Mouse (Mus musculus) embryonic facial prominence, embryonic 10.5 days (tissue): ENCODE measurements at regions not wholly inside any gene's neighbourhood (a gene's known extent, or its start where the extent isn't known, plus 50 kb on each side); places are given as distances from the start of the nearest gene placed in this dataset.

ENCODE experiments used
- DNase-seq: peaks from one replicate; pipeline ENCODE4 v3.0.0-alpha.2; 2017; ENCODE audit warnings: low spot score
- H3K27ac ChIP-seq: fragments of 300-500 bp; sonication (generic); replicated peaks from 2 replicates; pipeline ENCODE4 v1.5.1; 2016; ENCODE audit warnings: mild to moderate bottlenecking
- H3K27me3 ChIP-seq: fragments of 300-500 bp; sonication (generic); replicated peaks from 2 replicates; pipeline ENCODE4 v1.6.1; 2016; ENCODE audit warnings: low read depth, mild to moderate bottlenecking; ENCODE audit not compliant: poor library complexity, severe bottlenecking
- H3K36me3 ChIP-seq: fragments of 300-500 bp; sonication (generic); replicated peaks from 2 replicates; pipeline ENCODE4 v1.6.1; 2016; ENCODE audit warnings: mild to moderate bottlenecking, moderate library complexity
- H3K4me1 ChIP-seq: fragments of 300-500 bp; sonication (generic); 2 replicates; pipeline ENCODE4 v1.6.1; 2016
- H3K4me3 ChIP-seq: fragments of 300-500 bp; sonication (generic); 2 replicates; pipeline ENCODE4 v1.5.1; 2016; ENCODE audit warnings: mild to moderate bottlenecking, moderate library complexity
- H3K9me3 ChIP-seq: fragments of 300-500 bp; sonication (generic); 2 replicates; pipeline ENCODE4 v1.6.1; 2016; ENCODE audit warnings: mild to moderate bottlenecking
- WGBS: fragments of 180-500 bp; shearing (Covaris S2); methylation state at CpG from one replicate; pipeline ENCODE4 v1.1.7; 2016; 5-methylcytosine and 5-hydroxymethylcytosine counted together

DNA sequence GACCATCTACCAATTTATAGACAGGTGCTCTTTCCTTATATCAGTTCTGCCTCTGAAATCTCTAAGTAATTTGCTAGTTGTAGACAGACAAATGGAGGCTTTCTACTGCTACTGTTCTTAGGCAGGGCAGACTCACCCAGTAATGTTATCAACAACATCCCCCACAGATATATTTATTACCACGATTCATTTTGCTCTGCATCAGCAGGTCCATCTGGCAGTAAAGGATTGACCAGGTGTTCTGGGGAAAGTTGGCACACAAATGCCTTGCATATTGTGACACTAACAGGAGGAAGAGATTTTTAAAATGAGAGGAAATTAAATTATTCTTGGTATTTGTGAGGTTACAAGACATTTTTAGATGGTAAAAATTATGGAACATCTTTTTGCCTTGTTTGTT, 627.3 kb upstream of the Tmprss15 start:
- no peaks in the 10 kb centered on the region for H3K36me3 ChIP-seq
- no peak overlapping the region for H3K27ac ChIP-seq
- H3K9me3 ChIP-seq, result no peaks in the 10 kb centered on the region
- H3K4me1 ChIP-seq, result no peaks in the 10 kb centered on the region
- H3K27me3 ChIP-seq, result no peaks in the 10 kb centered on the region
- H3K4me3 ChIP-seq, result no peak overlapping the region
- DNase-seq, result no peak
- 93% methylated on average over 1 of the region's 1 CpGs for WGBS

DNA sequence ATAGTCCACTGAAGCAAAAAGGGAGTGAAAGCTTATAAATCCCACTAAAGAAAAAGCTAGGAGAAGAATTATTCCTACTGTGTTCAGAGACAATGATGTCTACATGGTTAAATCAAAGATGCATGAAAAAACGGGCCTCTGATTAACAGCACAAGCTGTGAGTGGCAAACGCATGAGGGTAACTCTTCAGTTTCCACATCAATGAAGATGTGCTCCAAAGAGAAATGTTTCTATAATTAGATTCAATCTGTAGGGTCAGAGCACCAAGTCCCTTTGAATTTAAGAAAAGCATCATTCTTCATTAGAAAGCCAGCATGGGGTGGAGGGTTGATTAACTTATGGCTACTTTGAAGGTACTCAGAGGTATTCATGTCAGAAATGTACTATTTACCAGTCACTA, 601.5 kb upstream of the Tmprss15 start:
- Histone ChIP-seq H3K36me3 (no peaks in the 10 kb centered on the region), H3K9me3 (no peaks in the 10 kb centered on the region), H3K4me3 (no peak overlapping the region), H3K4me1 (no peaks in the 10 kb centered on the region), H3K27ac (no peak overlapping the region), H3K27me3 (no peaks in the 10 kb centered on the region)
- 49% methylated on average over 2 of the region's 2 CpGs for WGBS
- no peak for DNase-seq

DNA sequence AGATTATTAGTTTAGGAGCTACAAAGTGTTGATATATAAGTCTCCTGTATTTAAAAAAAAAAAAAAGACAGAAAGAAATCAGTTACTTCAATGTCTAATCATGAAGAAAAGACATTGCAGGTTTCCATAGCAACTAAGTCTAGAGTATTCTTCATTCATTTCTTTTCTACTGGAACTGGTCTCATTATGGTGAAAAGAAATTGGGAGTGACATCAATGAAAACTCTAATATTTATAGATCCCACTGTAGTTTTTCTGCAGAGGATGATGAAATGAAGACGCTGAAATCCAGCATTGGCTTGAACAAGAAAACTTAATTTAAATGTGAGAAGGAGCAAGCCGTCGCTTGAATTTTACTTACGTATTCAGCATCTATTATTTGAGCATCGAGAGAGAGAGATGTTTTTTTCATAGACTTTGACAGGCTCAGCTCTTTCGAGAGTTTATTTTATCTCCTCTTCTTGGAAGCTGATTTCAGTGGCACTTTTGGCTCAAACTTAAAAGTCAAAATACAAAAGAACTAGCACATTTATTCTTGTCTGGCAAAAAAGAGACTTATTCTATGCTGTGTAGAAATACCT, 560.4 kb upstream of the Tmprss15 start:
- no peak for DNase-seq
- Histone ChIP-seq H3K9me3 (no peaks in the 10 kb centered on the region), H3K36me3 (no peaks in the 10 kb centered on the region), H3K27ac (no peak overlapping the region), H3K27me3 (no peaks in the 10 kb centered on the region), H3K4me1 (no peaks in the 10 kb centered on the region), H3K4me3 (no peak overlapping the region)
- WGBS, result 87% methylated on average over 6 of the region's 6 CpGs

DNA sequence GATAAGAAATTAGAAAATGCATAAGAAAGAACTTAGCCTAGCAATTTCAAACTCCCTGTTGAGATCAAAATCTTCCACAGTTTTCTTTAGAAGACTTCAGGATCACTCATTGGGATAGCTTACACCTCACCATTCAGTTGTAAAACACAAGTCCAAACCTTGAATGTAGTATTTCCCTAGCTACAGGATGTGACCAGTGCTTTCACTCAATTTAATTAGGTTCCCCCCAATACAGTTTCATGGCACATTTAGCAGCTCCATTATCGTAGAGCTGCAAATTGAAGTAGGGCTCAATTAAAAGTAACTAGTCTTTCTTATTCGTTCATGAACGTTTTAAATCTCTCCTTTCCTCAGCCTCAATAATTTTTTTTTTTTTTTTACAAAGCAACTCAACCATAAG, 550.0 kb upstream of the Tmprss15 start:
- Histone ChIP-seq H3K27ac (no peak overlapping the region), H3K27me3 (no peaks in the 10 kb centered on the region), H3K9me3 (no peaks in the 10 kb centered on the region), H3K4me1 (no peaks in the 10 kb centered on the region), H3K36me3 (no peaks in the 10 kb centered on the region), H3K4me3 (no peak overlapping the region)
- WGBS, result 79% methylated on average over 3 of the region's 3 CpGs
- DNase-seq, result no peak

- Histone ChIP-seq H3K27ac (no peak overlapping the region), H3K27me3 (no peaks in the 10 kb centered on the region), H3K36me3 (no peaks in the 10 kb centered on the region), H3K9me3 (no peaks in the 10 kb centered on the region), H3K4me3 (no peak overlapping the region), H3K4me1 (no peaks in the 10 kb centered on the region)
- DNase-seq, result no peak
- WGBS, result 88% methylated on average over 1 of the region's 1 CpGs
Measured at GRCm38 (mm10) chr16:79627139-79627538, 536.2 kb upstream of the Tmprss15 start.

- H3K36me3 ChIP-seq, result no peaks in the 10 kb centered on the region
- H3K9me3 ChIP-seq, result no peaks in the 10 kb centered on the region
- WGBS, result 90% methylated on average over 5 of the region's 5 CpGs
- no peak overlapping the region for H3K27ac ChIP-seq
- H3K4me3 ChIP-seq, result no peak overlapping the region
- DNase-seq, result no peak
- no peaks in the 10 kb centered on the region for H3K4me1 ChIP-seq
- H3K27me3 ChIP-seq, result no peaks in the 10 kb centered on the region
Measured at GRCm38 (mm10) chr16:79611002-79611401, 520.1 kb upstream of the Tmprss15 start.

DNA sequence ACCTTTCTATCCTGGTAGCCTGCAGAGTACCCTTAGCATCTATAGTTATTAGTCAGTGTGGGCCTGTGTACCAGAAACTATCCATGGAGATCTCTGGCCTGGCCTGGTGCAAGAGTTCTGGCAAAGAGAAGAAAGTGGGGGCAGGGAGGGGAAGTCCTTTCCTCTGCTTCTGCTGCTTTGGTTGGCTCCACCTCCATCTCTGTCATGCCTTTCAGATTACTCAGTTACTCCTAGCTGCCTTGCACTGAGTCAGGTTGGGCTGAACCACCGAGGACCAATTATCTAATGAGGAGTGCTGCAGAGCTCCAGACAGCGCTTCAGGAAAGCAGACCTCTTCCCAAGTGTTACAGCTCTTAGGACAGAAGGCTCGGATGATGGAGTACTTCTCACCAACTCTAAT, 500.0 kb upstream of the Tmprss15 start:
- Histone ChIP-seq H3K4me3 (no peak overlapping the region), H3K27me3 (no peaks in the 10 kb centered on the region), H3K36me3 (no peaks in the 10 kb centered on the region), H3K27ac (no peak overlapping the region), H3K9me3 (no peaks in the 10 kb centered on the region), H3K4me1 (no peaks in the 10 kb centered on the region)
- no peak for DNase-seq
- 68% methylated on average over 3 of the region's 3 CpGs for WGBS

DNA sequence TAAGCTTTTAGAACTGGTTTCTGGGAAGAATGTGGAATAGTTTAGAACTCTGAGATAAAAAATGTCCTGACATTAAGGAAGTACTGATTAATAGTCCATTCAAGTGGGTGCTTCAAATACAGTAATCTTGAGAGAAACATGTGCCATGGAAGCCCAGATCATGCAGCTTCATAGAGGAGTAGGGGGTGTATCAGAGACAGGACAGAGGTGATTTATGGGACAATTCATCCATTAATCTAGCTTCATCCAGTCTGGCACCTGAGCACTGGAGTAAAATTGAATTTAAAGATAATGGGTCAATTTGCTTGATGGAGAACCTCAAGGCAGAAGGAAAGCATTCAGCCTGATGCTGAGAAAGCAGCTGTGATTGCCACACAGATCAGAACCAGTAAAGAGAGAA, 494.8 kb upstream of the Tmprss15 start:
- no peak for DNase-seq
- Histone ChIP-seq H3K4me1 (no peaks in the 10 kb centered on the region), H3K27ac (no peak overlapping the region), H3K36me3 (no peaks in the 10 kb centered on the region), H3K4me3 (no peak overlapping the region), H3K27me3 (no peaks in the 10 kb centered on the region), H3K9me3 (no peaks in the 10 kb centered on the region)

GRCm38 (mm10) chr16:79570867-79571266, 480.0 kb upstream of the Tmprss15 start:
- no peak for DNase-seq
- no peaks in the 10 kb centered on the region for H3K27me3 ChIP-seq
- no peak overlapping the region for H3K4me3 ChIP-seq
- 83% methylated on average over 2 of the region's 2 CpGs for WGBS
- H3K36me3 ChIP-seq, result no peaks in the 10 kb centered on the region
- no peaks in the 10 kb centered on the region for H3K9me3 ChIP-seq
- no peaks in the 10 kb centered on the region for H3K4me1 ChIP-seq
- no peak overlapping the region for H3K27ac ChIP-seq

DNA sequence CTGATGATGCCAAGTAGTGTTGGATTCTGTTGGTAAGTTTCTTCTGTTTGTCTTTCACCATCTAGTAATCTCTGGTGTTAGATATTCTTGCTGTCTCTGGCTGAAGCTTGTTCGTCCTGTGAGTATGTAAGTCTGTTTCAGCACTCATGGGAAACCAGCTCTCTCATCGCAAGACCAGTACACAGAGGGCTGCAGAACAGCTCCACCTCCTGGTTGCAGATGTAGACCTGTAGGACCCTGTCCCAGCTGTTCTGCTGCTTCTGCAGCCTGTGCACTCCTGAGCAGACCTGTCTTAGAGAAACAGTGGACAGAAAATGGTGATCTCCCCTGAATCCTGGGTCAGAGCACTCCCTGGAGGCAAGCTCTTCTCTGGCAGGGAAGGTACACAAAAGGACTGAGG, 443.5 kb upstream of the Tmprss15 start:
- Histone ChIP-seq H3K4me3 (no peak overlapping the region), H3K27ac (no peak overlapping the region), H3K27me3 (no peaks in the 10 kb centered on the region), H3K36me3 (no peaks in the 10 kb centered on the region), H3K4me1 (no peaks in the 10 kb centered on the region), H3K9me3 (no peaks in the 10 kb centered on the region)
- 77% methylated on average over 2 of the region's 2 CpGs for WGBS
- DNase-seq, result no peak

DNA sequence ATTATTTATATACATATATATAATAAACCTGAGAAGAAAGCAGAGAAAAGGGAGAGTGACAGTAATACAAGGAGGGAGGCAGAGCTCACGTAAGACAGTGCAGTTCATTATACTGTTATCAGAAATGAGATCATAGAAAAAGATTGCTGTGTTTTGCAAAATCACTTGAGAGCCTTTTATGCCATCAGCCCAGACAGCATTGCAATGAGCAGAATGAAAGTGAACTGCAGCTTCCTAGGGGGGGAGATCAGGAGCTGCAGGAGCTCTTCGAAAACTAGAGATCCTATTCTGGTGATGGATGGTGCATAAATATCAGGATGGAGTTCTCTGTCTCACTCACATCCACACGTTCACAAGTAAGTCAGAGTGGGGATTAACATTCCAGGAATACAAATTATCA, 401.6 kb upstream of the Tmprss15 start:
- Histone ChIP-seq H3K36me3 (no peaks in the 10 kb centered on the region), H3K9me3 (no peaks in the 10 kb centered on the region), H3K4me1 (no peaks in the 10 kb centered on the region), H3K27ac (no peak overlapping the region), H3K4me3 (no peak overlapping the region), H3K27me3 (no peaks in the 10 kb centered on the region)
- 78% methylated on average over 3 of the region's 3 CpGs for WGBS
- no peak for DNase-seq

DNA sequence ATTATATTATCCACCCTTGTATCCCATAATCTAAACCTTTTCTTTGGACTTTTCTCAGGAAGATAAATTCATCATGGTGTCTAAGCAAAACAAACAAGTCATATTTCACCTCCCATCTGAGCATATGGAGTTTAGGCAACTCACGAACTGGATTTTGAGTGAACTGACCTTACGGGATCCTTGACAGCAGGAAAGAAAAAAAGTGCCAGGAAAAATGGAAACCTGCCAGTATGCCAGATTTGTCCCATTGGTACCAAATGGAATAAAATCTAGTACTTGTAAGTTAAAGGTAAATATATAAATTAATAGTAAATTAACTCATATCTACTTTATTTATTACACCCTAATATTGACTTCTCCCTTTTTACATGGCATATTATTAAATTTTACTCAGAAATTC, 360.0 kb upstream of the Tmprss15 start:
- no peaks in the 10 kb centered on the region for H3K4me1 ChIP-seq
- 86% methylated on average over 2 of the region's 2 CpGs for whole genome bisulfite sequencing
- no peak overlapping the region for H3K27ac ChIP-seq
- no peaks in the 10 kb centered on the region for H3K36me3 ChIP-seq
- no peaks in the 10 kb centered on the region for H3K9me3 ChIP-seq
- no peaks in the 10 kb centered on the region for H3K27me3 ChIP-seq
- DNase-seq, result no peak
- no peak overlapping the region for H3K4me3 ChIP-seq

GRCm38 (mm10) chr16:79449732-79450131, 358.8 kb upstream of the Tmprss15 start:
- no peak for DNase-seq
- Histone ChIP-seq H3K9me3 (no peaks in the 10 kb centered on the region), H3K4me3 (no peak overlapping the region), H3K36me3 (no peaks in the 10 kb centered on the region), H3K4me1 (no peaks in the 10 kb centered on the region), H3K27ac (no peak overlapping the region), H3K27me3 (no peaks in the 10 kb centered on the region)
- WGBS, result 76% methylated on average over 1 of the region's 1 CpGs

DNA sequence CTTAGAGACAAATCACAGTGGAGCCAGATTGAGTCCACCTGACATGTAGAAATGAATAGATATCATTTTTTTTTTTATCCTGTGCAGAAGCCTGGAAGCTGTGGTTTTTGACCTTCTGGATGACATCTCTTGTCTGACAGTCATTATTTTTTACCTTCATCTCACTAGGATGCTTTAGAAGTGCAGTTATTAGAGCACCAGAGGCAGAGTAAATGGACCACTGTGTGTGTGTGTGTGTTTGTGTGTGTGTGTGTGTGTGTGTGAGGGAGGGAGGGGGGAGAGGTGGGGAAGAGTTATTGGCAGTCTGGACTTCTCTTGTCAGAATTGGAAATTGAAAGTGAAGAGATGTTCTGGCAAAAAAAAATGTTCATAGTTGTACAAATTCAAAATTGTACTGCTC, 316.5 kb upstream of the Tmprss15 start:
- no peaks in the 10 kb centered on the region for H3K36me3 ChIP-seq
- DNase-seq, result no peak
- no peaks in the 10 kb centered on the region for H3K9me3 ChIP-seq
- no peaks in the 10 kb centered on the region for H3K4me1 ChIP-seq
- H3K4me3 ChIP-seq, result no peak overlapping the region
- H3K27me3 ChIP-seq, result no peaks in the 10 kb centered on the region
- no peak overlapping the region for H3K27ac ChIP-seq
